Mouse (Mus musculus) kidney, adult 2 months (tissue): ENCODE measurements around the gene P2ry14.

Source experiments
- CTCF ChIP-seq: fragments of 200-500 bp; conservative IDR thresholded peaks from 2 replicates; pipeline ENCODE4 v1.5.1; 2011; ENCODE audit warnings: low read depth, mild to moderate bottlenecking, control low read depth, low read length, moderate library complexity, mixed read lengths; ENCODE audit not compliant: insufficient read depth, insufficient read length
- POLR2A ChIP-seq: fragments of 200-500 bp; IDR thresholded peaks from one replicate; pipeline ENCODE4 v1.6.1; 2011; ENCODE audit warnings: low read depth, low read length, control low read depth

GRCm38 (mm10) chr3:59176871-59177270, 23.5 kb upstream of the P2ry14 start:
- TF ChIP-seq POLR2A (no peak), CTCF (no peak)
